11 mouse cellular contexts compared by ENCODE assay signal in the genomic region with DNA sequence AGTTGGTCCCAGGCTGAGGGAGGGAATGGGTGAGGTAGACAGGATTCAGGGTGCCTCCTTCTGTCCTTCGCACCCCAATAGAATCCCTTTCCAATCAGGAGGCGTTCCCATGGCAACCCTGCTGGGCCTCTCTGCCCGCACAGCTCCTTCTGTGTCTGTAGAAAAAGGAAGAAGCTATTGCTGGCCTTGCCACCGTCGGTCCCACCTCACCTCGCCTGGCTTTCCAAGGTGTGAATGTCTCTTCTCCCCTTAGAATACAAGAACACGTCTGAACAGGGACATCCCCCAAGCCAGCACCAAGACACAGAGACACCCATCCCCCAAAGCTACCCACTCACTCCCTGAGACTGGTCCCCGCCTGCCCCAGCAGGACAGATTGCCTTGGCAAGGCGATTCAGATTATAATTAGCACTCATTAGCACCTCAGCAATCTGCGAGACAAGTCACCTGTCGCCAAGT. TPM values are rescaled to one million over a fixed set of nuclear protein-coding genes. Genes with fewer than 3 reads are reported as not detected.
A peak's percentile ranks its signal among the peaks of the same experiment; 100 is the strongest.
DNase-seq lines count a peak whose midpoint lies in the region; ATAC-seq and TF ChIP-seq lines count a peak whose summit lies in the region.
"Had no signal": no experiment of that assay in that cellular context is flagged by ENCODE, and none has a peak within 500 bp of the region (broad histone marks: within the 10 kb centered on the region; RNA-seq: fewer than 3 reads in every experiment).

No protein-coding gene starts in this region.

- no peak for TF ChIP-seq CTCF in hindbrain, postnatal 0 days (IDR thresholded peaks at IDR 0.05; ENCODE audit: low read depth)
- TF ChIP-seq CTCF in kidney, adult 2 months (conservative IDR thresholded peaks at IDR 0.05; ENCODE audit: insufficient read depth, insufficient read length, low read depth, low read length), result no peak

- no peak overlapping the region; the same call in 1 of the 2 replicates for H3K4me3 ChIP-seq in forebrain, embryonic 10.5 days
- no peak overlapping the region for H3K4me3 ChIP-seq in hindbrain, postnatal 0 days (ENCODE audit: low read length)
- H3K4me3 ChIP-seq in midbrain, embryonic 10.5 days, result 0 out of 2 replicates have a peak overlapping the region, but pooled peaks have one; percentile 2
- no peak overlapping the region for H3K4me3 ChIP-seq in kidney, adult 2 months (ENCODE audit: insufficient read depth, low read depth, low read length)
- H3K4me3 ChIP-seq: myocyte had no signal

- WGBS in forebrain, embryonic 10.5 days, result 9% methylated on average over 11 of the region's 11 CpGs
- WGBS in hindbrain, postnatal 0 days, result 3% methylated on average over 11 of the region's 11 CpGs
- 9% methylated on average over 11 of the region's 11 CpGs for WGBS in midbrain, embryonic 10.5 days
- WGBS in kidney, adult 2 months, result 42% methylated on average over 11 of the region's 11 CpGs

- peaks cover 89% of the 10 kb centered on the region for H3K4me1 ChIP-seq in forebrain, embryonic 10.5 days
- peaks cover 16% of the 10 kb centered on the region for H3K4me1 ChIP-seq in hindbrain, postnatal 0 days (ENCODE audit: insufficient read depth, low read length)
- peaks cover 72% of the 10 kb centered on the region for H3K4me1 ChIP-seq in midbrain, embryonic 10.5 days
- no peaks in the 10 kb centered on the region for H3K4me1 ChIP-seq in kidney, adult 2 months (ENCODE audit: control insufficient read depth, insufficient read depth, low read length)

- TF ChIP-seq POLR2A in kidney, adult 2 months (IDR thresholded peaks at IDR 0.05; ENCODE audit: low read depth, low read length), result no peak

- no peaks in the 10 kb centered on the region for H3K36me3 ChIP-seq in forebrain, embryonic 10.5 days (replicated peaks)
- no peaks in the 10 kb centered on the region for H3K36me3 ChIP-seq in hindbrain, postnatal 0 days (ENCODE audit: insufficient read depth, low read length)
- H3K36me3 ChIP-seq in midbrain, embryonic 10.5 days, result no peaks in the 10 kb centered on the region
- H3K36me3 ChIP-seq in kidney, adult 2 months (ENCODE audit: control insufficient read depth, insufficient read depth, low read length), result no peaks in the 10 kb centered on the region

- DNase-seq in ES-CJ7 (ENCODE audit: low read depth, low spot score), result peak; percentile 27
- no peak for DNase-seq in forebrain, embryonic 10.5 days (ENCODE audit: extremely low spot score, low spot score)
- DNase-seq in hindbrain, postnatal 0 days (ENCODE audit: low spot score), result peak; percentile 68
- peak; percentile 48 for DNase-seq in midbrain, embryonic 10.5 days (ENCODE audit: low spot score)
- no peak for DNase-seq in urinary bladder, postnatal 4 days (ENCODE audit: low spot score in 2 of 2)
- DNase-seq in thymus, postnatal 36 days, result no peak
- DNase-seq in ovary, postnatal 14 days (ENCODE audit: low spot score), result no peak
- DNase-seq in kidney, adult 2 months, result no peak

- H3K9me3 ChIP-seq in forebrain, embryonic 10.5 days, result no peaks in the 10 kb centered on the region
- no peaks in the 10 kb centered on the region for H3K9me3 ChIP-seq in hindbrain, postnatal 0 days (ENCODE audit: low read length)
- no peaks in the 10 kb centered on the region for H3K9me3 ChIP-seq in midbrain, embryonic 10.5 days (replicated peaks)

- peak overlapping the region; percentile 81 for H3K27ac ChIP-seq in forebrain, embryonic 10.5 days
- peak overlapping the region; percentile 56; the same call in 1 of the 2 replicates for H3K27ac ChIP-seq in hindbrain, postnatal 0 days
- H3K27ac ChIP-seq in midbrain, embryonic 10.5 days (replicated peaks), result peak overlapping the region; percentile 71
- H3K27ac ChIP-seq in kidney, adult 2 months (ENCODE audit: insufficient read depth, low read depth, low read length), result no peak overlapping the region

- 0 out of 2 replicates have a peak, but pooled peaks have one; percentile 57 for ATAC-seq in hindbrain, postnatal 0 days

- H3K4me2 ChIP-seq in hindbrain, postnatal 0 days (ENCODE audit: low read depth, low read length), result no peak overlapping the region; the same call in 1 of the 2 replicates
- H3K4me2 ChIP-seq: heart, embryonic 11.5 days had no signal

- H3K27me3 ChIP-seq in forebrain, embryonic 10.5 days (ENCODE audit: poor library complexity, severe bottlenecking), result peaks cover 77% of the 10 kb centered on the region
- no peaks in the 10 kb centered on the region for H3K27me3 ChIP-seq in hindbrain, postnatal 0 days (ENCODE audit: insufficient read depth, low read length)
- peaks cover 92% of the 10 kb centered on the region for H3K27me3 ChIP-seq in midbrain, embryonic 10.5 days (ENCODE audit: low read depth, poor library complexity, severe bottlenecking)
- no peaks in the 10 kb centered on the region for H3K27me3 ChIP-seq in kidney, adult 2 months (replicated peaks; ENCODE audit: control insufficient read depth, insufficient read depth, low read length)

- no peak overlapping the region for H3K9ac ChIP-seq in hindbrain, postnatal 0 days (replicated peaks; ENCODE audit: low read length)

RNA-seq across cellular contexts. Expression of a gene that starts 8.8 kb away (rescaled TPM):
- polyA plus RNA-seq in forebrain, embryonic 10.5 days (2016; fragmentation: Nextera tagmentation; extraction: Ambion mirVana), result not detected in 2 replicates
- not detected in 2 replicates for total RNA-seq in hindbrain, postnatal 0 days (2014; rRNA removed)
- polyA plus RNA-seq in hindbrain, postnatal 0 days (2015; fragmentation: Nextera tagmentation; extraction: Ambion mirVana), result not detected in 2 replicates
- polyA plus RNA-seq in midbrain, embryonic 10.5 days (2016; fragmentation: Nextera tagmentation; extraction: Ambion mirVana), result not detected in 2 replicates
- polyA plus RNA-seq in kidney, adult 2 months (2012; rRNA removed), result not detected in 2 replicates
- polyA plus RNA-seq: heart, embryonic 11.5 days; limb, embryonic 11.5 days; myocyte had no signal

Comparison
In these comparisons a context has a peak if more than half of its experiments do, and no peak if none do; other contexts are left out.
1. DNase-seq: peak in ES-CJ7 (single experiment), hindbrain, postnatal 0 days (single experiment) and midbrain, embryonic 10.5 days (single experiment); none in forebrain, embryonic 10.5 days (single experiment), urinary bladder, postnatal 4 days (0 of 2), thymus, postnatal 36 days (0 of 2), ovary, postnatal 14 days (single experiment) and kidney, adult 2 months (single experiment).